Mouse (Mus musculus): ENCODE measurements at regions not wholly inside any gene's neighbourhood (a gene's known extent, or its start where the extent isn't known, plus 50 kb on each side); places are given as distances from the start of the nearest gene placed in this dataset.

- in situ Hi-C loops (cut with MboI; ENCODE audit: unreplicated experiment in 2 of 2), result loop anchor here in 1 of 2 experiments (25.0 kb wide), 1 partner anchor 1873 kb away; the partner anchor contains the start of gene Nnmt
Observed at GRCm38 (mm10) chr9:46739341-46739740, 259.2 kb upstream of the Gm4791 start.

GRCm38 (mm10) chr9:46738634-46739033 lies 259.9 kb upstream of the Gm4791 start:
- in situ Hi-C loops (cut with MboI; ENCODE audit: unreplicated experiment in 2 of 2), result loop anchor here in 1 of 2 experiments (25.0 kb wide), 1 partner anchor 1874 kb away; the partner anchor contains the start of gene Nnmt

DNA sequence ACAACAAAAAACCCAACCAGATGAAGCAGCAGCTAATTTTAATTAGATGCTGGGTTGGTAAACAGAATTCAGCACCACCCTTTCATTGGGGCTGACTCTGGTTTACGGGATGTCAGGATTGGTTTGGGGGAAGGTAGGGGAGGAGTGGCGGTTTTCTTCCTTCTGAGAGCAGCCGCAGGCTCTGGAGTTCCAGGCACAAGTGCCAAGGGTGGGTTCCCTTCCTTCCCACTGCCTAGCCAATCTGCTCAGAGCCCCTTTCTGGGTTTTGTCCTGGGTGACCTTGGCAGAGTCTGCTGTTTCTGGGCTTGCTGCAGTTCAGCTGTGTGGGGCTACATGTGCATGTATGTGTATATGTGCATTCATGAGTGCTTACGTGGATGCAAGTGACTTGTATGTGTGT lies 260.5 kb upstream of the Gm4791 start:
- in situ Hi-C loops (cut with MboI; ENCODE audit: unreplicated experiment in 2 of 2), result loop anchor here in 1 of 2 experiments (25.0 kb wide), 1 partner anchor 1874 kb away; the partner anchor contains the start of gene Nnmt

- in situ Hi-C loops (cut with MboI; ENCODE audit: unreplicated experiment in 2 of 2), result loop anchor here in 1 of 2 experiments (25.0 kb wide), 1 partner anchor 1875 kb away; the partner anchor contains the start of gene Nnmt
Observed at GRCm38 (mm10) chr9:46737446-46737845, 261.1 kb upstream of the Gm4791 start.

- in situ Hi-C loops (cut with MboI; ENCODE audit: unreplicated experiment in 2 of 2), result loop anchor here in 1 of 2 experiments (25.0 kb wide), 1 partner anchor 1876 kb away; the partner anchor contains the start of gene Nnmt
Observed at GRCm38 (mm10) chr9:46736232-46736631, 262.3 kb upstream of the Gm4791 start.

DNA sequence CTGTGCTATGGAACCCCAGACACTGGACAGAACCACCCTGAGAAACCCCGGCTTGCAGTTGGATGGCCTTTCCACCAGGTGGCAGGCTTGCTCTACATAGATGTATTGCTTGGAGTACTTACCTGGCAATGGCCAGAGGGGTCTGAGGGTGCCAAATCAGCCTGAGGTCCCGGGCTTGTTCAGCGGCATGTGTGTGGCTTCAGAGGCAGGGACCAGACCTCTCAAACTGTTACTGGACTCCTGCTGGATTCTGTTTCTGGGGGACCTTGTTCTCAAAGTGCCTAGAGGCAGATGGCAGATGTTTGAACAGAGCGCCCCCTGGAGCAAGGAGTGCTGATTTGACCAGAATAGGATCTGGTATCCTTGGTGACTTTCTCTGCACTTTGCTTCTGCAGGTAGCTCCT lies 262.9 kb upstream of the Gm4791 start:
- in situ Hi-C loops (cut with MboI; ENCODE audit: unreplicated experiment in 2 of 2), result loop anchor here in 1 of 2 experiments (25.0 kb wide), 1 partner anchor 1877 kb away; the partner anchor contains the start of gene Nnmt

GRCm38 (mm10) chr9:46728465-46728864 lies 270.1 kb upstream of the Gm4791 start:
- in situ Hi-C loops (cut with MboI; ENCODE audit: unreplicated experiment in 2 of 2), result loop anchor here (10.0 to 25.0 kb wide), 2 partner anchors 1884 to 1896 kb away; partner anchors contain the start of gene Nnmt (in 1 of the 2)

GRCm38 (mm10) chr9:46724231-46724630 lies 274.3 kb upstream of the Gm4791 start:
- in situ Hi-C loops (cut with MboI; ENCODE audit: unreplicated experiment in 2 of 2), result loop anchor here in 1 of 2 experiments (10.0 kb wide), 1 partner anchor 1901 kb away; no protein-coding TSS in a partner anchor

- in situ Hi-C loops (cut with MboI; ENCODE audit: unreplicated experiment in 2 of 2), result no loop called here
Observed at GRCm38 (mm10) chr9:46713415-46713814, 285.1 kb upstream of the Gm4791 start.

- in situ Hi-C loops (cut with MboI; ENCODE audit: unreplicated experiment in 2 of 2), result no loop called here
Observed at GRCm38 (mm10) chr9:46704151-46704905, 294.2 kb upstream of the Gm4791 start.

GRCm38 (mm10) chr9:46703674-46704073 lies 294.9 kb upstream of the Gm4791 start:
- in situ Hi-C loops (cut with MboI; ENCODE audit: unreplicated experiment in 2 of 2), result no loop called here

GRCm38 (mm10) chr9:46702901-46703636 lies 295.5 kb upstream of the Gm4791 start:
- in situ Hi-C loops (cut with MboI; ENCODE audit: unreplicated experiment in 2 of 2), result no loop called here

DNA sequence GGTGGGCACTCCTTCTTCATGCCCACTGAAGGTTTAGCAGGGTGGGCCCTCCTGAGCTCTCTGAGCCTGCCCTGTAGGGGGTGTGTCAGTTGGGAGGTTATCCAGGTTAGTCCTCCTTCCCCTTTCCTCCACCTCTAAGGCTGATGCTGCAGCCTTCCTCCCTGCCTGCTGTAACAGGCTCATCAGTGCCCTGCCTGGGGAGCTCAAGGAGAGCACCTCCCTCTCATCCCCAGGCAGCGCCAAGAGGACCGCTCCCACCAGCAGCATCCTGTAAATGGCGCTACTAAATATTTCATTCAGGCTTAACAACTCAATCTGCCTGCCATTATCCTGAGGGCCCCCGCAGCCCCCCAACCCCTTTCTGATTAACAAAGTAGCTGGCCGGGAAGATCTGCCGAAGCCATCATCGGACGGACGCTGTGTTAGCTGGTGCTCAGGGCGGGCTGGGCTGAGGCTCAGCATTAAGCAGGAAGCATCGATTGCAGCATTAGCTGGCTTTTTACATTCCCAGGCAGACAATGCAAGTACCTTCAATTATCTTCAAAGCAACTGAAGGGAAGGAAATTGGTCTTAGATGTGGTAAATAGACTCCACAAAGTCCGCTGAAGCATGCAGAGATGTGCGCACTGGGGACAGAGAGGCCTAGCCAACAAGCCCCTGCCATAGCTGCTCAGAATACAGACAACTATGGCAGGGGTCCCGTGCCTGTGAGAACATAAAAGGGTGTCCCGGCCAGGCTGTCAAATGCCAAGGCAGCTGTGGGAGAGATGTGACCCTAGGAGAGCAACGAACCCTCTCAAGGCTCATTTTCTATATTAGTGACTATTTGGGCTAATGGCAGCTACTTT lies 296.3 kb upstream of the Gm4791 start:
- in situ Hi-C loops (cut with MboI; ENCODE audit: unreplicated experiment in 2 of 2), result no loop called here

GRCm38 (mm10) chr9:46696171-46696570 lies 302.4 kb upstream of the Gm4791 start:
- in situ Hi-C loops (cut with MboI; ENCODE audit: unreplicated experiment in 2 of 2), result no loop called here

GRCm38 (mm10) chr9:46689331-46689730 lies 309.2 kb upstream of the Gm4791 start:
- in situ Hi-C loops (cut with MboI; ENCODE audit: unreplicated experiment in 2 of 2), result no loop called here

DNA sequence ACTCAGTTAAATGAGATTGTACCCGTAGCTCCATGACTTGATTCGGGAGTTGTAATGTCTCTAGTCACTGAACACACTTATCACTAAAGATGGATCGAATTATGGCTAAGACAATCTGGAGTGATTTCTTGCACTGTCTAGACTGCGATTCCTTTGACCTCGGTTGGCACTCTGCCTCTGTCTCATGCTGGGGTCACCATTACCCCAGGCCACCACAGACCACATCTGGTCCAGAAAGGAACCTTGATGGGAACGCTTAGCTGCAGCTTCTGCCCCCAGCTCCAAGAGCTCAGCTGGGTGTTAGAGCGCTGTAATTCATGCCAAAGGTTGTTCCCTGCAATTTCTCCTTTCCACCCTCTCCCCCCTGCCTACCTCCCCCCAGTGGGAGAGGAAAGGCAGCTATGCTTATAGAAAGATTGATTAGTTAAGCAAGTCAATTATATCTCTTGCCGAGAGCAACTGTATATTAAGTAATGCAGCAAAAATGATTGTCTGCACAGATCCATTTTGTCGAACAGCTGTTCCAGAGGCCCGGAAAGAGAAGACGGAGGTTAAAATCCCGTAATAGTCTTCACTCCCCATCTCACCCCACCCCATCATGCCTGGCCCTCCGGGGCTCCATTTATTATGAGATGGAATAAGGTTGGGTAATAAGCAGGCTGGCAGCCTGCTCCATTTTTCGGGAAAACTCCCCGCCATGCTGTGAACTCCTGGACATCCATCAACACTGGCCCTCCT lies 314.3 kb upstream of the Gm4791 start:
- in situ Hi-C loops (cut with MboI; ENCODE audit: unreplicated experiment in 2 of 2), result no loop called here

DNA sequence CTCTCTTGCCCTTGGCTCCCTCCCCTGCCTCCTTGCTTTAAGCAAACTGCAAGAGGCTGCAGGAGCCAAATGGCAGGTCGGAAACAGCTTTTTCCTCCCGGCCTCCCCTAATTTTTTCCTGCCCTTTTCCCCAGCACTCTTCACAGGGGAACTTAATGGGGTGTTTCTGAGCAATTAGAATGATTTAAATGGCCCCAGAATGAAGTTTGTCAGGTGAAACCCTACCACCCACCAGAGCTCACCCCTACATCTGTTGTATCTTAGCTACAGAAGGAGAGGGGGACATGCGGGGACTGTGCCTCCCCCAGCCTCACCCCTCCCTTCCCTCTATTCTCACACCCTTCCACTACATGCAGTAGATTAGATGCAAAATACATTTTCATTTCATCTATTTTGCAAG lies 326.5 kb upstream of the Gm4791 start:
- in situ Hi-C loops (cut with MboI; ENCODE audit: unreplicated experiment in 2 of 2), result no loop called here

- in situ Hi-C loops (cut with MboI; ENCODE audit: unreplicated experiment in 2 of 2), result no loop called here
Observed at GRCm38 (mm10) chr9:46654422-46654821, 334.6 kb upstream of the 4931429L15Rik start.

- in situ Hi-C loops (cut with MboI; ENCODE audit: unreplicated experiment in 2 of 2), result no loop called here
Observed at GRCm38 (mm10) chr9:46647238-46647922, 327.6 kb upstream of the 4931429L15Rik start.
